Mouse (Mus musculus) CH12.LX (cell line): ENCODE measurements at regions not wholly inside any gene's neighbourhood (a gene's known extent, or its start where the extent isn't known, plus 50 kb on each side); places are given as distances from the start of the nearest gene placed in this dataset.

Experiments
- DNase-seq: peaks from one replicate; pipeline ENCODE4 v3.0.0-alpha.2; 2013; ENCODE audit errors: extremely low read depth
- H3K27ac ChIP-seq: 2 replicates; pipeline ENCODE4 v1.5.1; 2012; ENCODE audit warnings: low read depth, mild to moderate bottlenecking, control low read depth, moderate library complexity; ENCODE audit not compliant: insufficient read depth
- H3K27me3 ChIP-seq: replicated peaks from 2 replicates; pipeline ENCODE3; 2012; ENCODE audit warnings: inconsistent platforms
- H3K36me3 ChIP-seq, 2 experiments: replicated peaks in 1 of 2; 2 replicates each; pipeline versions ENCODE3 to v1.6.1; 2012; ENCODE audit warnings: inconsistent platforms in 1 of 2, low read length in 1 of 2, mild to moderate bottlenecking in 1 of 2, mixed read lengths in 1 of 2, moderate library complexity in 1 of 2; ENCODE audit not compliant: control insufficient read depth in 1 of 2, insufficient read depth in 1 of 2
- H3K4me1 ChIP-seq, 2 experiments: 2 replicates each; pipeline ENCODE4 v1.6.1; 2012; ENCODE audit warnings: inconsistent platforms in 1 of 2, moderate library complexity in 1 of 2; ENCODE audit not compliant: insufficient read depth in 2 of 2, control insufficient read depth in 1 of 2
- H3K4me2 ChIP-seq: 2 replicates; pipeline ENCODE4 v1.6.1; 2012; ENCODE audit warnings: low read depth, mild to moderate bottlenecking, control low read depth; ENCODE audit not compliant: poor library complexity, insufficient read depth, severe bottlenecking
- H3K4me3 ChIP-seq, 3 experiments: fragments of 150-350 bp in 1 of 3; sonication (generic) in 1 of 3; replicated peaks in 1 of 3; 2 replicates each; pipeline versions ENCODE3 to v1.5.1; 2011 to 2012; ENCODE audit warnings: low read depth in 2 of 3, low read length in 2 of 3, mild to moderate bottlenecking in 2 of 3, moderate library complexity in 2 of 3, control low read depth in 1 of 3, improper control_type of control experiment in 1 of 3, inconsistent platforms in 1 of 3, mixed read lengths in 1 of 3; ENCODE audit not compliant: poor library complexity in 1 of 3
- H3K79me2 ChIP-seq: replicated peaks from 2 replicates; pipeline ENCODE4 v1.6.1; 2012; ENCODE audit warnings: mild to moderate bottlenecking, moderate library complexity; ENCODE audit not compliant: control insufficient read depth, poor library complexity, insufficient read depth, severe bottlenecking; ENCODE audit errors: extremely low read depth
- H3K9ac ChIP-seq: 2 replicates; pipeline ENCODE4 v1.6.1; 2012; ENCODE audit warnings: low read depth, mild to moderate bottlenecking, control low read depth, moderate library complexity; ENCODE audit not compliant: insufficient read depth
- H3K9me3 ChIP-seq: replicated peaks from 2 replicates; pipeline ENCODE3; 2012; ENCODE audit warnings: low read length, inconsistent platforms, mixed read lengths
- BHLHE40 ChIP-seq: IDR thresholded peaks from 2 replicates; pipeline ENCODE4 v1.6.1; 2011; ENCODE audit warnings: mild to moderate bottlenecking, low read depth, low read length, improper control_type of control experiment
- ELF1 ChIP-seq: IDR thresholded peaks from 2 replicates; pipeline ENCODE4 v1.6.1; 2014; ENCODE audit warnings: low read depth, mild to moderate bottlenecking, inconsistent platforms, low read length, improper control_type of control experiment
- JUN ChIP-seq: IDR thresholded peaks from 2 replicates; pipeline ENCODE4 v1.6.1; 2011; ENCODE audit warnings: low read depth, mild to moderate bottlenecking, low read length, improper control_type of control experiment, moderate library complexity; ENCODE audit not compliant: insufficient read depth
- KAT2A ChIP-seq: IDR thresholded peaks from 2 replicates; pipeline ENCODE4 v1.6.1; 2012; ENCODE audit warnings: low read length, improper control_type of control experiment, inconsistent platforms; ENCODE audit not compliant: insufficient replicate concordance
- MAFK ChIP-seq: IDR thresholded peaks from 2 replicates; pipeline ENCODE4 v1.6.1; 2011; ENCODE audit warnings: low read length, improper control_type of control experiment; ENCODE audit not compliant: insufficient replicate concordance
- MAZ ChIP-seq: IDR thresholded peaks from 2 replicates; pipeline ENCODE4 v1.6.1; 2012; ENCODE audit warnings: low read depth, mild to moderate bottlenecking, inconsistent platforms, low read length, improper control_type of control experiment, moderate library complexity
- MEF2A ChIP-seq: IDR thresholded peaks from 2 replicates; pipeline ENCODE4 v1.6.1; 2014; ENCODE audit warnings: low read depth, mild to moderate bottlenecking, inconsistent platforms, low read length, improper control_type of control experiment, borderline replicate concordance
- MXI1 ChIP-seq: IDR thresholded peaks from 2 replicates; pipeline ENCODE4 v1.6.1; 2011; ENCODE audit warnings: mild to moderate bottlenecking, low read depth, low read length, improper control_type of control experiment
- MYC ChIP-seq: IDR thresholded peaks from 2 replicates; pipeline ENCODE4 v1.6.1; 2011; ENCODE audit warnings: low read depth, mild to moderate bottlenecking, improper control_type of control experiment, low read length
- NELFE ChIP-seq: IDR thresholded peaks from 2 replicates; pipeline ENCODE4 v1.6.1; 2011; ENCODE audit warnings: low read depth, low read length, improper control_type of control experiment
- PAX5 ChIP-seq: IDR thresholded peaks from 2 replicates; pipeline ENCODE4 v1.6.1; 2012; ENCODE audit warnings: low read length, inconsistent platforms, mixed read lengths
- RCOR1 ChIP-seq: conservative IDR thresholded peaks from 2 replicates; pipeline ENCODE4 v1.6.1; 2012; ENCODE audit warnings: low read depth, mild to moderate bottlenecking, inconsistent platforms, low read length, improper control_type of control experiment
- SMC3 ChIP-seq: IDR thresholded peaks from 2 replicates; pipeline ENCODE4 v1.6.1; 2011; ENCODE audit warnings: low read depth, low read length, improper control_type of control experiment
- TBP ChIP-seq: conservative IDR thresholded peaks from 2 replicates; pipeline ENCODE4 v1.6.1; 2011; ENCODE audit warnings: low read depth, low read length, improper control_type of control experiment
- TCF12 ChIP-seq: IDR thresholded peaks from 2 replicates; pipeline ENCODE4 v1.6.1; 2014; ENCODE audit warnings: low read depth, mild to moderate bottlenecking, inconsistent platforms, low read length, improper control_type of control experiment
- UBTF ChIP-seq: IDR thresholded peaks from 2 replicates; pipeline ENCODE4 v1.6.1; 2012; ENCODE audit warnings: low read depth, mild to moderate bottlenecking, inconsistent platforms, low read length, improper control_type of control experiment, moderate library complexity
- USF1 ChIP-seq: IDR thresholded peaks from 2 replicates; pipeline ENCODE4 v1.6.1; 2014; ENCODE audit warnings: low read depth, mild to moderate bottlenecking, inconsistent platforms, low read length, improper control_type of control experiment
- USF2 ChIP-seq: conservative IDR thresholded peaks from 2 replicates; pipeline ENCODE4 v1.6.1; 2011; ENCODE audit warnings: low read depth, low read length, improper control_type of control experiment
- ZKSCAN1 ChIP-seq: IDR thresholded peaks from 2 replicates; pipeline ENCODE4 v1.6.1; 2012; ENCODE audit warnings: low read depth, inconsistent platforms, low read length, improper control_type of control experiment, borderline replicate concordance
- ZMIZ1 ChIP-seq: IDR thresholded peaks from 2 replicates; pipeline ENCODE4 v1.6.1; 2012; ENCODE audit warnings: low read depth, mild to moderate bottlenecking, inconsistent platforms, low read length, improper control_type of control experiment
- ZNF384 ChIP-seq: IDR thresholded peaks from 2 replicates; pipeline ENCODE4 v1.6.1; 2012; ENCODE audit warnings: low read depth, low read length, improper control_type of control experiment, inconsistent platforms
- dilution Hi-C: fragments of 300-500 bp; cut with MboI; formaldehyde crosslinking; loops from 2 replicates; pipeline ENCODE4 v1.14.3; 2020; ENCODE audit warnings: low sequenced_read_pairs; ENCODE audit not compliant: extremely low pct_unique_long_range_greater_than_20kb, extremely low pct_ligation_motif_present
- in situ Hi-C: fragments of 300-500 bp; cut with MboI; formaldehyde crosslinking; loops from 3 replicates; pipeline ENCODE4 v1.14.3; 2019; ENCODE audit warnings: low sequenced_read_pairs, low pct_ligation_motif_present, low pct_unique_long_range_greater_than_20kb, mixed read lengths

GRCm38 (mm10) chr7:136727628-136728402, 166.6 kb upstream of the Mgmt start:
- H3K9ac ChIP-seq: no peak overlapping the region
- H3K4me2 ChIP-seq: no peak overlapping the region
- H3K36me3 ChIP-seq: no peaks in the 10 kb centered on the region
- H3K4me1 ChIP-seq: no peaks in the 10 kb centered on the region
- in situ Hi-C loops (no loop called here), dilution Hi-C loops (no loop called here)
- no peak overlapping the region for H3K27ac ChIP-seq
- H3K79me2 ChIP-seq: no peaks in the 10 kb centered on the region
- H3K4me3 ChIP-seq: no peak overlapping the region
- peaks cover 65% of the 10 kb centered on the region for H3K27me3 ChIP-seq
- no peak for TF ChIP-seq ZNF384
- no peak for TF ChIP-seq JUN
- TF ChIP-seq SMC3: no peak
- TF ChIP-seq MAFK: no peak
- no peak for TF ChIP-seq ELF1
- TF ChIP-seq MXI1: no peak
- no peak for TF ChIP-seq USF2
- no peak for TF ChIP-seq UBTF
- TF ChIP-seq BHLHE40: no peak
- TF ChIP-seq TCF12: no peak
- TF ChIP-seq USF1: no peak
- TF ChIP-seq MAZ: no peak
- no peak for TF ChIP-seq KAT2A
- TF ChIP-seq RCOR1: no peak
- TF ChIP-seq ZKSCAN1: no peak
- DNase-seq: no peak
- H3K9me3 ChIP-seq: peaks cover 2% of the 10 kb centered on the region

- no peak for TF ChIP-seq TBP
- no peak for TF ChIP-seq UBTF
- no peak for TF ChIP-seq MEF2A
- TF ChIP-seq MAZ: no peak
- TF ChIP-seq USF1: no peak
- TF ChIP-seq ZMIZ1: no peak
- no peak for TF ChIP-seq PAX5
- TF ChIP-seq KAT2A: no peak
- no peak for TF ChIP-seq NELFE
- no peak for TF ChIP-seq MYC
- dilution Hi-C loops: no loop called here
Observed at GRCm38 (mm10) chr7:136742171-136742570, 152.2 kb upstream of the Mgmt start.

More at GRCm38 (mm10) chr7:136742171-136742570, 152.2 kb upstream of the Mgmt start:
- H3K9me3 ChIP-seq: peaks cover 5% of the 10 kb centered on the region
- peaks cover 38% of the 10 kb centered on the region for H3K27me3 ChIP-seq
- H3K27ac ChIP-seq: no peak overlapping the region
- no peaks in the 10 kb centered on the region for H3K4me1 ChIP-seq
- in situ Hi-C loops: no loop called here
- no peaks in the 10 kb centered on the region for H3K36me3 ChIP-seq
- H3K4me2 ChIP-seq: no peak overlapping the region
- no peak overlapping the region for H3K9ac ChIP-seq
- H3K79me2 ChIP-seq: no peaks in the 10 kb centered on the region
- no peak for DNase-seq
- H3K4me3 ChIP-seq: no peak overlapping the region
